Mouse (Mus musculus): Measurements from ENCODE around the gene Siglece. TPM values are rescaled to one million over a fixed set of nuclear protein-coding genes. Genes with fewer than 3 reads are reported as not detected.

Gene Siglece
- polyA plus RNA-seq, 1 experiment from 2014 or later = 0.42 TPM

DNA sequence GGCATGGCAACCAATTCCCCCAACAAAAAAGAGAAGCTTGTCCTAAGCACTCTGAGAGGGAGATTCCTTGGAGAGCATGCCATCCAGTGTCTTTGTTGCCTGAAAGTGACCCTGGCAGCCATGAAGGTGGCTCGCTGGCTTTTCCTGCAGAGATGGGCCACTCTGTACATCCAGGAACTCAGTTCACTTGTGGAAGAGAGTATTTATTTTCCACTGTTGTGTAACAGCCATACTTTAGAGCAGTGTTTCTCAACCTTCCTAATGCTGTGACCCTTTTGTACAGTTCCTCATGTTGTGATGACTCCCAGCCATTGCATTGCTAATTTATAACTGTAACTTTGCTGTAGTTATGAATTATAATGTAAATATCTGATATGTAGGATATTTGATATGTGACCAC is 22.8 kb downstream of the Siglece start:
- no peaks in the 10 kb centered on the region for H3K27me3 ChIP-seq (replicated peaks; ENCODE audit: control insufficient read depth, insufficient read depth, low read length)
- no peak for ATAC-seq
- H3K4me2 ChIP-seq (ENCODE audit: low read length) = no peak overlapping the region
- no peak overlapping the region for H3K4me3 ChIP-seq (ENCODE audit: low read depth, low read length)
- H3K27ac ChIP-seq (ENCODE audit: low read depth, low read length) = no peak overlapping the region
- H3K4me1 ChIP-seq (ENCODE audit: control insufficient read depth, insufficient read depth, low read length) = no peaks in the 10 kb centered on the region
- DNase-seq (ENCODE audit: low spot score) = no peak
- 80% methylated on average over 1 of the region's 1 CpGs for WGBS
- H3K9me3 ChIP-seq (replicated peaks; ENCODE audit: control insufficient read depth, low read length) = no peaks in the 10 kb centered on the region
- H3K9ac ChIP-seq (ENCODE audit: low read length) = no peak overlapping the region
- no peaks in the 10 kb centered on the region for H3K36me3 ChIP-seq (ENCODE audit: control insufficient read depth, insufficient read depth, low read length)

DNA sequence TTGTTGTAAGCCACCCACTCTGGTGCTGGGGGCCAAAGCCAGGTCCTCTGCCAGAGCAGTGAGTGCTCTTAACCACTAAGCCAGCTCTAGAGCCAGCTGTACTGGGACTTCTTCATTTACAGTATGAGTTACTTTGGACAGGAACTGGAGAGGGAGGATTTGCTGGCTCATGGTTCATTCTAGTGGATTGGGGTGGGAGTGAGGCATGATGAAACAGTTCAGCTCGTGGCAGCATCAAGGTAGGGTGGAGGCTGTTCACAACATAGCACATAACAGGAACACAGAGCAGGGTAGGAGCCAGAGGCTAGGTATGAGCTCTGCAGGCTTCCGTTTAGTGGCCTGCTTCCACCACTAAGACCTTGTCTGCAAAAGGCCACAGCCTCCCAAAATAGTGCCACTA is 23.8 kb downstream of the Siglece start:
- Histone ChIP-seq H3K4me1 (ENCODE audit: control insufficient read depth, insufficient read depth, low read length) (no peaks in the 10 kb centered on the region), H3K27me3 (replicated peaks; ENCODE audit: control insufficient read depth, insufficient read depth, low read length) (no peaks in the 10 kb centered on the region), H3K4me3 (ENCODE audit: low read depth, low read length) (no peak overlapping the region), H3K4me2 (ENCODE audit: low read length) (no peak overlapping the region), H3K27ac (ENCODE audit: low read depth, low read length) (no peak overlapping the region), H3K9me3 (replicated peaks; ENCODE audit: control insufficient read depth, low read length) (no peaks in the 10 kb centered on the region), H3K9ac (ENCODE audit: low read length) (no peak overlapping the region), H3K36me3 (ENCODE audit: control insufficient read depth, insufficient read depth, low read length) (no peaks in the 10 kb centered on the region)
- no peak for DNase-seq (ENCODE audit: low spot score)
- WGBS = 73% methylated on average over 2 of the region's 2 CpGs
- no peak for ATAC-seq

DNA sequence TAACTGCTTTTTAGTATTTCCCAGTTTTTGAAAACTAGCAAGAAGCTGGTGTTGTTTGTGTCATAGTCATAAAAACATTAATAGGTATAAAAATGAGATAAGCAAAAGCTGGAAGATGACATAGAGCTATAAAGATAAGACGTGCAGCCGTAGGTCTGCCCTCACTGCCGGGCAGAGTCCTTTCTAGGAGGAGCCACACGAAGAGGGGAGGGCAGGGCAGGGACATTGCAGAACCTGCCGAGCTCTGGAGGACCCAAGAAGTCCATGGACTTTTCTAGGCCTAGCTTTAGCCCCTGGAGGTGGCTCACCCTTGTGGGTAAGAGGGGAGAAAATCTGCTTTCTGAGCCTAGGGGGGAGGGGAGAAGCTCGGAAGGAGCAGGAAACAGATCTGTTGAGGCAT is 25.5 kb downstream of the Siglece start, which contains the start of gene Ceacam18:
Gene Ceacam18 (plus strand): TSS at position 208 of the 400 bp plus-strand sequence.
- Histone ChIP-seq H3K27me3 (replicated peaks; ENCODE audit: control insufficient read depth, insufficient read depth, low read length) (no peaks in the 10 kb centered on the region), H3K27ac (ENCODE audit: low read depth, low read length) (no peak within 1 kb of the TSS), H3K9me3 (replicated peaks; ENCODE audit: control insufficient read depth, low read length) (no peaks in the 10 kb centered on the region), H3K4me1 (ENCODE audit: control insufficient read depth, insufficient read depth, low read length) (no peaks in the 10 kb centered on the region), H3K4me2 (ENCODE audit: low read length) (no peak within 1 kb of the TSS), H3K9ac (ENCODE audit: low read length) (no peak within 1 kb of the TSS), H3K36me3 (ENCODE audit: control insufficient read depth, insufficient read depth, low read length) (no peaks in the 10 kb centered on the region), H3K4me3 (ENCODE audit: low read depth, low read length) (no peak within 1 kb of the TSS)
- WGBS = 78% methylated on average over 6 of the region's 6 CpGs
- no peak for ATAC-seq
- DNase-seq (ENCODE audit: low spot score) = no peak

DNA sequence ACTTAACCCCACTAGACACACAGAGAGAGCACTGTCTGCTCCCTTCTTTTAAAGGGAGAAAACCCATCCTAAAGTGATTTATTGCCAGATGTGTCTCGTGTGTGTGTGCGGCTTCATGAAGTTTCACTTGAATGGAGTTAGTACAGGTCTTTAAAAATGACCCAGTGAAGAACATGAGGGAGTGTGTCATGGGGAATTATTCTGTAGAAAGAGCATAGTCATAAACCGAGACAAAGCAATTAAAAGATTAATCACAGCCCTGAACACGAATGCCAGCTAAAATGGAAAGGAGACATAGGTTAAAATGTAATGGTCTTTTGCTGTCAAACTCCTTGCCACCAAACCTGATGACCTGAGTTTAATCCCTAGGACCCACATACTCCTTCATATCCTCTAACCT is 26.0 kb downstream of the Siglece start:
- no peak overlapping the region for H3K9ac ChIP-seq (ENCODE audit: low read length)
- whole genome bisulfite sequencing = 77% methylated on average over 4 of the region's 4 CpGs
- H3K9me3 ChIP-seq (replicated peaks; ENCODE audit: control insufficient read depth, low read length) = no peaks in the 10 kb centered on the region
- no peaks in the 10 kb centered on the region for H3K36me3 ChIP-seq (ENCODE audit: control insufficient read depth, insufficient read depth, low read length)
- DNase-seq (ENCODE audit: low spot score) (no peak), ATAC-seq (no peak)
- H3K4me3 ChIP-seq (ENCODE audit: low read depth, low read length) = no peak overlapping the region
- H3K27me3 ChIP-seq (replicated peaks; ENCODE audit: control insufficient read depth, insufficient read depth, low read length) = no peaks in the 10 kb centered on the region
- H3K27ac ChIP-seq (ENCODE audit: low read depth, low read length) = no peak overlapping the region
- H3K4me2 ChIP-seq (ENCODE audit: low read length) = no peak overlapping the region
- no peaks in the 10 kb centered on the region for H3K4me1 ChIP-seq (ENCODE audit: control insufficient read depth, insufficient read depth, low read length)

DNA sequence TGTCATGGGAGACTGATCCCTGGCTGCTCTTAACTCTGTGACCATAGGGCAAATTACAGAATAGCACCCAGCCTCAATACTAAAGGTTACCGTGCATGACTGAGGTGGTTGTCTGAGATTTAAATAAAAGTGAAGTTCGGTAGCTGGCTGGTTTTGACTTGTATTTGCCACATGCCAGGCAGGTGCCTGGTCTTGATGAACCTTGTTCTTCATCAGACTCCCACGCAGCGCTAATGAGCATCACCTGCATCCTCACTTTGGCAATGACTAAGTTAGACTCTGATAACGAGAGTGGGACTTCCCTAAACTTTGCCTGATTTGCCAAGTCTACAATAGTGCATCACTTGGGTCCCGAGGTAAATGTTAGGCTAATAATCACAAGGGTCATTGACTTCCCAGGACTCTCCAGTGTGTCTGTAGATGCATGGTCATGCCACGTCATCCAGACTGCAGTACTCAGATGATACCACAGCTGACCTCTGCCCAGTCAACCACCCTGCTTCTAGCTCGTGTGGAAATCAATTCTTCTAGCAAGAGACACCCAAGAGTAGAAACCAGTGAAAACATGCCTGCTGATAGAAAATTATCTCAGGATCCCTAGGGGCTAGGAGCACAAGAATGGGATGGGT is 34.1 kb downstream of the Siglece start:
- Histone ChIP-seq H3K4me1 (ENCODE audit: control insufficient read depth, insufficient read depth, low read length) (no peaks in the 10 kb centered on the region), H3K27me3 (replicated peaks; ENCODE audit: control insufficient read depth, insufficient read depth, low read length) (no peaks in the 10 kb centered on the region), H3K4me2 (ENCODE audit: low read length) (no peak overlapping the region), H3K27ac (ENCODE audit: low read depth, low read length) (no peak overlapping the region), H3K9ac (ENCODE audit: low read length) (no peak overlapping the region), H3K36me3 (ENCODE audit: control insufficient read depth, insufficient read depth, low read length) (no peaks in the 10 kb centered on the region), H3K9me3 (replicated peaks; ENCODE audit: control insufficient read depth, low read length) (no peaks in the 10 kb centered on the region), H3K4me3 (ENCODE audit: low read depth, low read length) (no peak overlapping the region)
- ATAC-seq (no peak), DNase-seq (ENCODE audit: low spot score) (no peak)
- WGBS = 80% methylated on average over 8 of the region's 8 CpGs

DNA sequence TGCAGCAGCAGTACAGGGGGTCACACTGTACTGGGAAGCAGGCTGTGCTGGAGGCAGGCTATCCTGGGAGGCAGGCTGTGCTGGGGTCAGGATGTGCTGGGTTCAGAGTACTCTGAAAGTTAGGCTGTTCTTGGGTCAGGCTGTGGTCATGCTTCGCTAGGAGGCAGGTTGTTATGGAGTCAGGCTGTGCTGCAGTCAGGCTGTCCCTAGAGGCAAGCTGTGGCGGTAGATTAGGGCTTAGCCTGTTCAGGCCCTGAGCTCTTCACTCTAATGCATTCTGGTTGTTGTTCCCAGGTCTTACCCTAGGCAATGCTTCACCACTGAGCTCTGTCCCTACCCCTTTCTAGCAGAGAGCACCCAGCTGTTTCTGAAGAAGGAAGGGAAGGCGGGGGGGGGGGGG is 34.9 kb downstream of the Siglece start:
- 53% methylated on average over 3 of the region's 3 CpGs for WGBS
- no peaks in the 10 kb centered on the region for H3K36me3 ChIP-seq (ENCODE audit: control insufficient read depth, insufficient read depth, low read length)
- no peak overlapping the region for H3K4me3 ChIP-seq (ENCODE audit: low read depth, low read length)
- H3K9me3 ChIP-seq (replicated peaks; ENCODE audit: control insufficient read depth, low read length) = no peaks in the 10 kb centered on the region
- no peaks in the 10 kb centered on the region for H3K4me1 ChIP-seq (ENCODE audit: control insufficient read depth, insufficient read depth, low read length)
- no peak overlapping the region for H3K27ac ChIP-seq (ENCODE audit: low read depth, low read length)
- no peaks in the 10 kb centered on the region for H3K27me3 ChIP-seq (replicated peaks; ENCODE audit: control insufficient read depth, insufficient read depth, low read length)
- no peak for DNase-seq (ENCODE audit: low spot score)
- no peak overlapping the region for H3K9ac ChIP-seq (ENCODE audit: low read length)
- H3K4me2 ChIP-seq (ENCODE audit: low read length) = no peak overlapping the region
- ATAC-seq = no peak

DNA sequence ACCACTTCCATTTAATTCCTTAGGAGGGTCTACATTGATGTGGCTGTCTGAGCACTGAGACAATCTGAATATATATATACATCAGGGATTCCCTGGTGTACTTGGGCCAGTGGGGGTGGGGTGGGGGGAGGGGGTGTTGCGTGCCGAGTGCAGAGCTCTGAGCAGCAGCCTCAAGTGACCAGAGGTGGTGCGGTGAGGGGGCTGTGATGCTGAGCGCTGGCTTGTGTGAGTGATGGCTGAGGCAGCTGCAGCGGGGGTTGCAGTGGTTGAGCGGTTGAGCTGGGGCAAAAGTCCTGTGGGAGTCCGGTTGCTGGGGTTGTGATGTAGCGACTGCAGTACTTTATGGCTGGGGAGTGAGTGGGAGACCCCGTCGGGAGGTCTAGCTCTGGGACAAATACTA is 36.1 kb downstream of the Siglece start:
- Histone ChIP-seq H3K36me3 (ENCODE audit: control insufficient read depth, insufficient read depth, low read length) (no peaks in the 10 kb centered on the region), H3K27ac (ENCODE audit: low read depth, low read length) (no peak overlapping the region), H3K9me3 (replicated peaks; ENCODE audit: control insufficient read depth, low read length) (no peaks in the 10 kb centered on the region), H3K4me2 (ENCODE audit: low read length) (no peak overlapping the region), H3K4me1 (ENCODE audit: control insufficient read depth, insufficient read depth, low read length) (no peaks in the 10 kb centered on the region), H3K4me3 (ENCODE audit: low read depth, low read length) (no peak overlapping the region), H3K27me3 (replicated peaks; ENCODE audit: control insufficient read depth, insufficient read depth, low read length) (no peaks in the 10 kb centered on the region), H3K9ac (ENCODE audit: low read length) (no peak overlapping the region)
- ATAC-seq (no peak), DNase-seq (ENCODE audit: low spot score) (no peak)
- 17% methylated on average over 10 of the region's 10 CpGs for WGBS

GRCm38 (mm10) chr7:43622927-43623326 is 37.0 kb downstream of the Siglece start:
- DNase-seq (ENCODE audit: low spot score) (no peak), ATAC-seq (no peak)
- 85% methylated on average over 7 of the region's 7 CpGs for WGBS
- no peak overlapping the region for H3K9ac ChIP-seq (ENCODE audit: low read length)
- no peak overlapping the region for H3K4me2 ChIP-seq (ENCODE audit: low read length)
- H3K4me3 ChIP-seq (ENCODE audit: low read depth, low read length) = no peak overlapping the region
- no peaks in the 10 kb centered on the region for H3K36me3 ChIP-seq (ENCODE audit: control insufficient read depth, insufficient read depth, low read length)
- no peaks in the 10 kb centered on the region for H3K4me1 ChIP-seq (ENCODE audit: control insufficient read depth, insufficient read depth, low read length)
- H3K9me3 ChIP-seq (replicated peaks; ENCODE audit: control insufficient read depth, low read length) = no peaks in the 10 kb centered on the region
- H3K27ac ChIP-seq (ENCODE audit: low read depth, low read length) = no peak overlapping the region
- no peaks in the 10 kb centered on the region for H3K27me3 ChIP-seq (replicated peaks; ENCODE audit: control insufficient read depth, insufficient read depth, low read length)

DNA sequence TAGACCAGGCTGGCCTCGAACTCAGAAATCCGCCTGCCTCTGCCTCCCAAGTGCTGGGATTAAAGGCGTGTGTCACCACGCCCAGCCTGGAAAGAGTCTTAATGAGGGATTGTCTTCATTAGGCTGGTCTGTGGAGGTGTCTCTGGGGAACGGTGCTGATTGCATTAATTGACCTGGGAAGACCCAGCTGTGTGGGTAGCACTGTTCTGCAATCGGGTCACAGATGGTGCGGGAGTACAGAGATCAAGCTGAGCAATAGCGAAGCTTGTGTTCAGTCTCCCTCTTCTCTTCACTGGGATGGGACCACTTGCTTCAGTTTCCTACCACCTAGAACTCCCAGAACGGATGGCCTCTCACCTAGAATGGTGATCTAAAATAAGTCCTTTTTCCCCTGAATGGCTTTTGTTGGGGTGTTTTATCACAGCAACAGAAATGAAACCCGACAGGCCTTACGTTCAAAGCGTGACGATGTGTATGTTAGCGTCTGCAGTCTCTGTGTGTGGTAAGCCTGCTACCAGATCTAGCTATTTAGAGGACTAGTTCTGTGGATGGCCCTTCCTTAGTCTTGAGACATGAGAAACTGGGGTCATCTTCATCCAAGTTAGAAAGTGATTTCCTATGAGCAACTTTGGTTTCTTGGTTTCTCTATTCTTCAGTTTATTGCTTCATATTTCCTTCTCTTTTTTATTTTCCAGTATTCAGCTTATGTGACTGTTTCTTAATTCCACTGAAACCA is 46.0 kb downstream of the Siglece start:
- no peak overlapping the region for H3K4me2 ChIP-seq (ENCODE audit: low read length)
- H3K27me3 ChIP-seq (replicated peaks; ENCODE audit: control insufficient read depth, insufficient read depth, low read length) = no peaks in the 10 kb centered on the region
- no peak for ATAC-seq
- H3K27ac ChIP-seq (ENCODE audit: low read depth, low read length) = no peak overlapping the region
- no peaks in the 10 kb centered on the region for H3K36me3 ChIP-seq (ENCODE audit: control insufficient read depth, insufficient read depth, low read length)
- H3K9me3 ChIP-seq (replicated peaks; ENCODE audit: control insufficient read depth, low read length) = no peaks in the 10 kb centered on the region
- H3K4me3 ChIP-seq (ENCODE audit: low read depth, low read length) = no peak overlapping the region
- no peaks in the 10 kb centered on the region for H3K4me1 ChIP-seq (ENCODE audit: control insufficient read depth, insufficient read depth, low read length)
- 86% methylated on average over 14 of the region's 14 CpGs for WGBS
- no peak for DNase-seq (ENCODE audit: low spot score)
- no peak overlapping the region for H3K9ac ChIP-seq (ENCODE audit: low read length)
